Mouse (Mus musculus) central nervous system, embryonic 14 days (tissue): ENCODE data around the gene A730061H03Rik. TPM values are rescaled to one million over a fixed set of nuclear protein-coding genes. Genes with fewer than 3 reads are reported as not detected.

Experiments
- polyA plus RNA-seq: library from polyadenylated mRNA; depleted of rRNA; stranded (reverse); fragments of >200 nt; gene quantifications from 2 replicates; pipeline ENCODE4 v1.2.3, GENCODE M21; 2012; rRNA removed

Gene A730061H03Rik
- polyA plus RNA-seq = 0.55 and 0.85 TPM in 2 replicates

DNA sequence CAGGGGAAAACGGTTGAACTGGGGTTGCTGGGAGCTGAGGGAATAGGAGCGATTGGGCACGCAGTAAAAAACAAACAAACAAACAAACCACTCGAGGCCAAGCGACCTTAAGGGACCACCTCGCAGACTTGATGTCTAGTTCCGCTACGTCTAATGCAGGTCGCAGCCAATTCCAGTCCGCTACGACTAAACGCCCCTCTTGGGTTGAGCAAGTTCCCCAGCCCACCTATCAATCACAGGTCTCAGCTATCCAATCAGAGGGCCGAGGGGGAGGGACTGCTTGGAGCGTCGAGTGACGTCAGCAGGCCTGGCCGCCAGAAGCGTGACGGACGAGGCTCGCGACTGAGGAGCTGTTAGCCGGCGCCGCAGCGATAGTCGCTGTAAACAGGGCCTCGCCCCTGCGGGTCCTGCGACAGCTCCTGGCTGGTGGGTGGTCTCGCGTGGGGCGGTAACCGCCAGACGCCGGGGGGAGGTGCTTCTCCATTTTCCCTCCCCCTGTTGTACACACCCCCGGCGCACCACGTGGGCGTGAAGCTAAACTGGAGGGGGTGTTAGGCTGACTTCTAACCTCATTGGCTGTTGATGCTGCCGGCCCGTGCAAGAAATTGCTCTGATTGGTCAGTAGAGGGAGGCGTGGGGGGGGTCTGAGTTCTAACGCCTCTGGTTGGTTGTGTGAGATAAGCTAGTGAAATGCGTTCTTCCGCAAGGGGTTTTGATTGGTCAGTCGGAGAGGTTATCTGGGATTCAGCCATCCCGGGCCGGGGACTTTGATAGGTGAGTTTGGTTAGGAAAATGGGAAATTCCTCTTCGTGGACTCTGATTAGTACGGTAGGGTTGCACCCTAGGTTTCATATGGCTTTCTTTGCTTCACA is at the start of gene A730061H03Rik:
Gene A730061H03Rik, minus strand, starts transcription at position 205 of the 872 bp plus-strand sequence.

DNA sequence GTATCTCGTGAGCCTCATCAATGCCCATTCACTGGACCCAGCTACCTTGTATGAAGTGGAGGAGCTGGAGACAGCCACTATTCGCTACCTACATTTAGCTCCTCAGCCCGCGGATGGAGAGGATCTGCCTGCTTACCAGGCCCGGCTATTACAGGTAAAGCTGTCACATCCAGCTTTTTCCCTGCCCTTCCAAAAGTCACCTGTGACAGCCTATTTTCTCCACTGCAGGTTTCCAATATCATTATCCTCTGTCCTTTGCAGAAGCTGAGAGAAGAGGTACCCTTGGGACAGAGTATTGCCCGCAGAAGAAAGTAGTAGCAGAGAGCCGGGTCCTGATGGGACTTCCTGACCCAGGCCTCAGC is 43.0 kb upstream of the A730061H03Rik start, which contains the start of gene Irf9:
Gene Irf9, plus strand, starts transcription at position 301 of the 362 bp plus-strand sequence.

GRCm38 (mm10) chr14:55591331-55591891 is 31.2 kb upstream of the A730061H03Rik start, which contains the start of gene Rnf31:
TSS of gene Rnf31 (plus strand) at chr14:55591708.

GRCm38 (mm10) chr14:55590748-55591330 is 30.6 kb upstream of the A730061H03Rik start, which contains the start of gene Psme2:
TSS of gene Psme2 (minus strand) at chr14:55591113.

DNA sequence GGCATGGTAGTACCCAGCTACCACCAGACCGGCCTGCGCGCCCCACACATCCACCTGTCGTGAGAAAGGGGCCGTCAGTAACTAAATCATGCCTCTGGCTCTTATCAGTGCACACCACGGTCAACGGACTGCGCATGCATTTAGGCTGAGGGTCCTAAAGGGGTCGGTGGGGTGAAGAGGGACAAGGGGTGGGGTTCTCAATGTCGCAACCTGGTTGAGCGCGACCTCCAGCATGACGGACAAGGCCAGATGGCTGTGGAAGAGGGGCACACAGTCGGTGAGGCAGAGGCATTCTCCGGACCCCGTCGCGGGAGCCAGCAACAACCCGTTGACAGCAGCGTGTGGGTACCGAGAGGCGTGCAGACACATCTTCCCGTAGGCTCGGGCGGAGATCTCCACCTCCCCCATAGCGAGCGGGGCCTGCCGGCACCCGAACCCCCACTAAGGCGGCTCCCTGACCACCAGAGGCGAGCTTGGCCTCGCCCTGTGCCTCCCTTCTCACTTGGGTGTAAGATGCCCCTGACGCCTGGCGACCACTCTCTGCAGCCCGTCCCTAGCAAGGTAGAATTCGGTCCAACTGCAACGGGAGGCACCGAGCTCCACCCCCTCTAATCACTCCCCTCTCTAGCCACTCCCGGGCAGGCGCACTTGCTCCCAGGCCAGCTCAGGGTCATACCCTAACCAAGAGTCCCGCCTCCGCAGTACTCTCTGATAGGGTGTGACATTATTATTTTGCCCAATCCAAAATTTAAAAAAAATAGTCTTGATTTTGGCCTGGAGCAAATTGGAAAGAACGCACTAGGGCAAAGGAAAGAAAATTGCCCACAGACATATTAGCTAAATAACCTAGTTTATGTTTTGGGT is 24.7 kb upstream of the A730061H03Rik start, which contains the start of gene Emc9:
Gene Emc9, minus strand, starts transcription at position 601 of the 864 bp plus-strand sequence.

GRCm38 (mm10) chr14:55577871-55578667 is 17.9 kb upstream of the A730061H03Rik start, which contains the start of gene Psme1:
TSS of gene Psme1 (plus strand) at chr14:55578123.

DNA sequence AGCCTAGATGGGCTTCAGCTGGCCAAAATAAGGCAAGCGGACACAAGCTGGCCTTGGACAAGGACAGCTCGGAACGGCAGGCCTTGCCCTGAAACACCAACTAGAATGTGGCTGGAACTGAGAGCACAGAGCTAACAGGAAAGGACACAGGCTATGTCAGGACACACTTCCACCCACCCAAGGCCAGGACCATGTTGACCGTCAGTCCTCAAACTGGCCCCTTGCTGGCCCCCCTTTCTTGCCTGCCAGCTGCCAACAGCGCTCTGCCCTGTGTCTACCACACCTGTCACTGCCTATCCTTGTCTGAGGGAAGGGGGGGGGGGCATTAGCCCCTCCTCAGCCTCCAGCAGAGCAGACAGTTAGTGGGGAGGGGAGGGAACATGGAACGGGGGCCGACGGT is 15.1 kb upstream of the A730061H03Rik start, which contains the start of gene Fitm1:
Gene Fitm1, plus strand, starts transcription at position 316 of the 400 bp plus-strand sequence.

DNA sequence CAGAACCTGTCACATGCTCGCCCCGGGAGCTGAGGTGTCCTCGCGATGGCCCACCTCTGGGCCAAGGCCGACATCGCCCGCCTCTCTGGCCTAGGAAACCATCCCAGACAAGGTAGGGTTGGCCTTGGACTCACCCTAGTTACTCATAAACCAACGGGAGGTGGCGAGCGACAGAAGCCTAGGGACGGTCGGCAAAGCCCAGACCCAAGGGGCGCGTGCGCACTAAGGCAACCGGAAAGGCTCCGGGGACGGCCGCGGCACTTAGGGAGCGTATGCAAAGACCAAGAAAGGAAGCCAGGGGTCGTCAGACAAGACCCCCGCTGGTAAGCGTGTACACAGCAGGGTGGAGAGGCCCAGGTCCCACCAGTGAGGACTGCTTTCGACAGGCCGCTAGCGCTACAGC is 406 bp downstream of the A730061H03Rik start, which contains the start of gene Dcaf11:
Gene Dcaf11, plus strand, starts transcription at position 208 of the 403 bp plus-strand sequence.

GRCm38 (mm10) chr14:55540067-55540786 is 20.0 kb downstream of the A730061H03Rik start, which contains the start of gene Pck2:
TSS of gene Pck2 (plus strand) at chr14:55540266.

GRCm38 (mm10) chr14:55524785-55525184 is 35.4 kb downstream of the A730061H03Rik start, which contains the start of gene Nrl:
TSS of gene Nrl (minus strand) at chr14:55524981.

DNA sequence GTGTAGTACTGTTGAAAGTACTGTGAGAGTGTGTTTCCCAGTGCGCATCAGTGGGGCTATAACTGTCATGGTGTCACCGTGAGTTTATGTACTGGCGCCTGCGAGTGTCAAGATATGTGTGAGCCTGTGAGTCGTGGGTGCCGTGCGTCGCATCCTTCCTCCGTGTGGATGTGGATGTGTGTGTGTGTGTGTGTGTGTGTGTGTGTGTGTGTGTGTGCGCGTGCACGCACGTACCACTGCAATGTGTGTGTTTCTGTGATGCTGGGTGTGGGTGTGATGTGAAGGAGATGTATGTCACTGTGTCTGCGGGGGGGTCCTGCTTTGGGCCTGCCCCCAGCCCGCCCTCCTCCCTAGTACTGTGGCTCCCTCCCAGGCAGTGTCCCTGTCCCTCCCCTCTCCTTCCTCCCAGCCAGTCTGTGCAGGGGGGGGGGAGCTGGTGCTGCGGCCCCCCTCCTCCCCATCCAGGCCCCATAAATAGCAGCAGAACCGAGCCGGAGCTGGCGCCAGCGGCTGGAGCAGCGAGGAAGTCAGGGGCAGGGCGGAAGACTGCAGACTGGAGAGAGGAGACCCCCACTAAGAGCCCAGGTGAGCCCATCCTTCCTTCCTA is 50.0 kb downstream of the A730061H03Rik start, which contains the start of gene Cpne6:
Gene Cpne6, plus strand, starts transcription at position 321 of the 607 bp plus-strand sequence.

Other genes with a start within 250 kb of the A730061H03Rik start
- 36.2 and 37.6 TPM in 2 replicates for gene Dhrs4, start 81.6 kb downstream of the A730061H03Rik start, polyA plus RNA-seq
- 195 and 238 TPM in 2 replicates for gene Carmil3, start 69.8 kb downstream of the A730061H03Rik start, polyA plus RNA-seq
- 7.3 and 10.1 TPM in 2 replicates for gene Cpne6, start 50.0 kb downstream of the A730061H03Rik start, polyA plus RNA-seq
- 0.64 and 0.80 TPM in 2 replicates for gene Nrl, start 35.4 kb downstream of the A730061H03Rik start, polyA plus RNA-seq
- 19.4 and 24.9 TPM in 2 replicates for gene Pck2, start 20.1 kb downstream of the A730061H03Rik start, polyA plus RNA-seq
- 99.5 and 110 TPM in 2 replicates for gene Dcaf11, start 400 bp downstream of the A730061H03Rik start, polyA plus RNA-seq
- gene Fitm1, start 15.2 kb upstream of the A730061H03Rik start, polyA plus RNA-seq = 0.20 and 4.1 TPM in 2 replicates
- gene Psme1, start 17.7 kb upstream of the A730061H03Rik start, polyA plus RNA-seq = 95.6 and 100 TPM in 2 replicates
- gene Emc9, start 24.9 kb upstream of the A730061H03Rik start, polyA plus RNA-seq = 15.2 and 19.4 TPM in 2 replicates
- gene Psme2, start 30.7 kb upstream of the A730061H03Rik start, polyA plus RNA-seq = 80.2 and 87.2 TPM in 2 replicates
- gene Rnf31, start 31.3 kb upstream of the A730061H03Rik start, polyA plus RNA-seq = 24.8 and 26.6 TPM in 2 replicates
- 27.1 and 27.9 TPM in 2 replicates for gene Irf9, start 43.2 kb upstream of the A730061H03Rik start, polyA plus RNA-seq
- gene Rec8, start 57.6 kb upstream of the A730061H03Rik start, polyA plus RNA-seq = 19.0 and 25.2 TPM in 2 replicates
- gene Ipo4, start 75.6 kb upstream of the A730061H03Rik start, polyA plus RNA-seq = 171 and 172 TPM in 2 replicates
- gene Gm49378, start 77.5 kb upstream of the A730061H03Rik start, polyA plus RNA-seq = 6.9 and 7.0 TPM in 2 replicates
- 48.4 and 58.4 TPM in 2 replicates for gene Tm9sf1, start 83.4 kb upstream of the A730061H03Rik start, polyA plus RNA-seq
- 2.0 and 2.1 TPM in 2 replicates for gene Tssk4, start 89.8 kb upstream of the A730061H03Rik start, polyA plus RNA-seq
- 52.9 and 57.0 TPM in 2 replicates for gene Mdp1, start 100.1 kb upstream of the A730061H03Rik start, polyA plus RNA-seq
- gene Gmpr2, start 111.5 kb upstream of the A730061H03Rik start, polyA plus RNA-seq = 43.0 and 44.1 TPM in 2 replicates
- gene Nedd8, start 111.7 kb upstream of the A730061H03Rik start, polyA plus RNA-seq = 461 and 488 TPM in 2 replicates
- gene Tinf2, start 121.4 kb upstream of the A730061H03Rik start, polyA plus RNA-seq = 32.9 and 33.1 TPM in 2 replicates
- gene Tgm1, start 153.5 kb upstream of the A730061H03Rik start, polyA plus RNA-seq = 0.43 and 1.5 TPM in 2 replicates
- 57.1 and 61.9 TPM in 2 replicates for gene Rabggta, start 161.9 kb upstream of the A730061H03Rik start, polyA plus RNA-seq
- gene Dhrs1, start 185.3 kb upstream of the A730061H03Rik start, polyA plus RNA-seq = 86.8 and 87.0 TPM in 2 replicates
- 21.4 and 26.4 TPM in 2 replicates for gene Nop9, start 185.3 kb upstream of the A730061H03Rik start, polyA plus RNA-seq
- gene Cideb, start 198.1 kb upstream of the A730061H03Rik start, polyA plus RNA-seq = 0.57 and 1.3 TPM in 2 replicates
- 0.11 and 0.21 TPM in 2 replicates for gene Ltb4r2, start 201.0 kb upstream of the A730061H03Rik start, polyA plus RNA-seq
- 0.34 and 0.91 TPM in 2 replicates for gene Ltb4r1, start 205.6 kb upstream of the A730061H03Rik start, polyA plus RNA-seq
- gene Adcy4, start 223.7 kb upstream of the A730061H03Rik start, polyA plus RNA-seq = 5.0 and 9.7 TPM in 2 replicates
- 3.1 and 9.4 TPM in 2 replicates for gene Ripk3, start 228.5 kb upstream of the A730061H03Rik start, polyA plus RNA-seq